Mouse (Mus musculus) heart, adult 2 months (tissue): ENCODE measurements at regions not wholly inside any gene's neighbourhood (a gene's known extent, or its start where the extent isn't known, plus 50 kb on each side); places are given as distances from the start of the nearest gene placed in this dataset.

Experiments used
- CTCF ChIP-seq: fragments of 200-600 bp; IDR thresholded peaks from 2 replicates; pipeline ENCODE4 v1.8.1; 2022; ENCODE audit warnings: antibody characterized with exemption, mild to moderate bottlenecking, moderate library complexity
- EP300 ChIP-seq: fragments of 200-500 bp; IDR thresholded peaks from 2 replicates; pipeline ENCODE4 v1.6.1; 2011; ENCODE audit warnings: low read depth, low read length, control low read depth; ENCODE audit not compliant: insufficient read depth
- POLR2A ChIP-seq: fragments of 200-500 bp; IDR thresholded peaks from 2 replicates; pipeline ENCODE4 v1.6.1; 2011; ENCODE audit warnings: mild to moderate bottlenecking, low read depth, low read length, control low read depth; ENCODE audit not compliant: insufficient read depth

DNA sequence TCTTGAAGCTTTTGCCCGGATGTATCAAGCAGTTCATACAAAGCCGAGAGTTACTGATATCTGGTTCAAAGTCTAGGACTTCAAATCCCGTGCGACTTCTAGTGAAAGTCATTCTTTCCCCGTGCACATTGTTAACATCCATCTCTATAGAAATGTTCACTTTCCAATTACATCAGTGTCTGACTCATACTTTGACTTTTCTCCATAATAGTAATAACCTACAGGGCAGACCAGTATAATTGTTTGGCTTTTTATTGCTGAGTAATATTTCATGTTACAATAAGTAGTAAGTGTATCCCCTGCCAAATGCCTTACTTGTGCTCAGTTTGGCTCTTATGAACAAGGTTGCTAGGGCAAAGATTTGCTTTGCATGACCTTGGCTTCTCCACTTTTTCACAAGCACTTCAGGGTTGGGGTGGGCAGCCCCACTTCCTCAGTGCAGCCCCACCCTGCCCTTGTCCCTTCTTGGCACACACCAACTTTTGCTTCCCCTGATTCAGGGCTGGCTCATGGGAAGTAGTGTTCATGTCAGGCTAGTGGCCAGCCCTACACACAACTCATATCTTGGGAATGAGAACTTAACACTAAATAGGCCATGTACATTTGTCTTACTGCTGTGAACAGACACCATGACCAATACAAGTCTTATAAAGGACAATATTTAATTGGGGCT lies 229.7 kb downstream of the Ktn1 start:
- TF ChIP-seq POLR2A: no peak
- no peak for TF ChIP-seq CTCF
- TF ChIP-seq EP300: no peak
